ENCODE assay signal across 10 mouse cellular contexts in the genomic region with DNA sequence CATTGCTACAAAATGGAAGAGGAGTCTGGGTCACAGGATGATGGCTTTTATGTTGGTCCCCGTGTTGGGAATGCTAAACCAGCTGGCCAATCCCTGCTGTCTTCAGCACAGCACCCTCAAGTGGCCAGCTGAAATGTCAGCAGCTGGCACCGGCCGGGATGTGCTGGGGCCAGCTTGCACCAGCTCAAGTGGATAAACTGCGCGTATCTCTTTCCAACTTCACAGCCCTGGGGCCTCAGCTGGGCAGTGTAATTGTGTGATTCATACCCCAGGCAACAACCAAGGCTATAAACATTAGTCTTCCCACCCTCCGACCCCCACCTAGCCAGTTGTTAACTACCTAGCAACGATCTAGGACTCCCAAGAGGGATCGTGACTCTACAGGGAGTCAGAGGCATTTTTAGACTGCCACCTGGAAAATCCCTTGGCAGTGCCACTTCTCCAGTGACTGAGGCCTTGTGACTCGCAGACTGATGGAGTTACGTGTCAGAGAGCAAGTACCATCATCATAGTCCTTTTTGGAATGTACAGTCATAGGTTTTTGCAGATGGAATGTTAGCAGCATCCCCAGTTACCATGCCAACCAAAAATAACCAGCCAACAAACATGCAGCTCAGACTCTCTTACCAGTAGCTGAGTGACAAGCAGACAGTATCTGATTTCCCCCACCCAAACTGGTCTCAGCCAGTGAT. TPM values are rescaled to one million over a fixed set of nuclear protein-coding genes. Genes with fewer than 3 reads are reported as not detected.
A peak's percentile ranks its signal among the peaks of the same experiment; 100 is the strongest.
DNase-seq lines count a peak whose midpoint lies in the region; ATAC-seq and TF ChIP-seq lines count a peak whose summit lies in the region.
"Had no signal": no experiment of that assay in that cellular context is flagged by ENCODE, and none has a peak within 500 bp of the region (broad histone marks: within the 10 kb centered on the region; RNA-seq: fewer than 3 reads in every experiment).

No protein-coding gene starts in this region.

- TF ChIP-seq POLR2A in heart, adult 2 months (IDR thresholded peaks at IDR 0.05; ENCODE audit: insufficient read depth, low read depth, low read length) = no peak
- TF ChIP-seq POLR2A in ES-Bruce4 (IDR thresholded peaks at IDR 0.05; ENCODE audit: insufficient read depth, low read length) = no peak
- TF ChIP-seq POLR2A in embryonic fibroblast, embryonic 13.5 days (IDR thresholded peaks at IDR 0.05; ENCODE audit: low read depth, low read length) = no peak

- 45% methylated on average over 10 of the region's 10 CpGs for WGBS in heart, adult 2 months
- WGBS in heart, embryonic 12.5 days = 63% methylated on average over 10 of the region's 10 CpGs
- 62% methylated on average over 10 of the region's 10 CpGs for WGBS in forebrain, embryonic 14.5 days

- no peak overlapping the region for H3K4me2 ChIP-seq in heart, embryonic 12.5 days
- H3K4me2 ChIP-seq in forebrain, embryonic 14.5 days (ENCODE audit: low read length) = no peak overlapping the region
- H3K4me2 ChIP-seq: midbrain, embryonic 12.5 days had no signal

- no peak for DNase-seq in heart, adult 2 months
- peak; percentile 49 for DNase-seq in left cerebral cortex, postnatal 4 days
- DNase-seq in lung, adult 18-20 months = no peak
- no peak for DNase-seq in forebrain, embryonic 14.5 days (ENCODE audit: low spot score)

- peaks cover 13% of the 10 kb centered on the region for H3K9me3 ChIP-seq in heart, embryonic 12.5 days (replicated peaks)
- H3K9me3 ChIP-seq in ES-Bruce4 (replicated peaks; ENCODE audit: control insufficient read depth, insufficient read depth, low read length, poor library complexity, severe bottlenecking) = peaks cover 25% of the 10 kb centered on the region
- H3K9me3 ChIP-seq in forebrain, embryonic 14.5 days (replicated peaks; ENCODE audit: control insufficient read depth, low read length) = no peaks in the 10 kb centered on the region

- no peak for ATAC-seq in heart, embryonic 12.5 days (ENCODE audit: insufficient number of reproducible peaks, low FRiP score)
- no peak for ATAC-seq in erythroid progenitor cell, adult 5-6 weeks (replicated peaks; ENCODE audit: low FRiP score, poor library complexity, severe bottlenecking)
- ATAC-seq in forebrain, embryonic 14.5 days = no peak

- H3K4me3 ChIP-seq in heart, adult 2 months = no peak overlapping the region
- no peak overlapping the region for H3K4me3 ChIP-seq in heart, embryonic 12.5 days
- no peak overlapping the region for H3K4me3 ChIP-seq in ES-Bruce4 (ENCODE audit: low read depth, low read length)
- no peak overlapping the region for H3K4me3 ChIP-seq in embryonic fibroblast, embryonic 13.5 days (ENCODE audit: insufficient read depth, low read length)
- H3K4me3 ChIP-seq in forebrain, embryonic 14.5 days (ENCODE audit: low read depth, low read length) = no peak overlapping the region
- H3K4me3 ChIP-seq: midbrain, embryonic 12.5 days had no signal

- no peak overlapping the region for H3K9ac ChIP-seq in heart, adult 2 months (ENCODE audit: low read depth, low read length)
- H3K9ac ChIP-seq in heart, embryonic 12.5 days = no peak overlapping the region
- H3K9ac ChIP-seq in ES-Bruce4 (ENCODE audit: low read depth, poor library complexity, severe bottlenecking) = no peak overlapping the region
- H3K9ac ChIP-seq in forebrain, embryonic 14.5 days (ENCODE audit: low read length) = no peak overlapping the region
- H3K9ac ChIP-seq: midbrain, embryonic 12.5 days had no signal

- no peak for TF ChIP-seq EP300 in heart, adult 2 months (IDR thresholded peaks at IDR 0.05; ENCODE audit: insufficient read depth, low read depth, low read length)
- no peak for TF ChIP-seq EP300 in ES-Bruce4 (IDR thresholded peaks at IDR 0.05; ENCODE audit: insufficient read depth, low read depth, low read length)

- H3K27me3 ChIP-seq in heart, adult 2 months (ENCODE audit: control insufficient read depth, insufficient read depth, low read length) = no peaks in the 10 kb centered on the region
- no peaks in the 10 kb centered on the region for H3K27me3 ChIP-seq in heart, embryonic 12.5 days (replicated peaks)
- H3K27me3 ChIP-seq in ES-Bruce4 (ENCODE audit: control insufficient read depth, insufficient read depth, low read length, poor library complexity, severe bottlenecking) = no peaks in the 10 kb centered on the region
- no peaks in the 10 kb centered on the region for H3K27me3 ChIP-seq in forebrain, embryonic 14.5 days (replicated peaks; ENCODE audit: control insufficient read depth, insufficient read depth, low read length)

- H3K79me2 ChIP-seq in heart, adult 2 months (replicated peaks; ENCODE audit: control insufficient read depth, insufficient read depth, low read length) = no peaks in the 10 kb centered on the region

- intact Hi-C loops in heart, adult 2 months (cut with DNase I) = loop anchor here (10.0 kb wide), 1 partner anchor 123 kb away; no protein-coding TSS in a partner anchor
- intact Hi-C loops in left cerebral cortex, postnatal 4 days (cut with DNase I) = loop anchor here (10.0 kb wide), 2 partner anchors 57 to 123 kb away; partner anchors contain the start of gene Rinl

- no peaks in the 10 kb centered on the region for H3K36me3 ChIP-seq in heart, adult 2 months (ENCODE audit: control insufficient read depth, insufficient read depth, low read length)
- H3K36me3 ChIP-seq in heart, embryonic 12.5 days = peaks cover 29% of the 10 kb centered on the region
- H3K36me3 ChIP-seq in ES-Bruce4 (ENCODE audit: control insufficient read depth, insufficient read depth, low read length, poor library complexity, severe bottlenecking) = peaks cover 5% of the 10 kb centered on the region
- H3K36me3 ChIP-seq in forebrain, embryonic 14.5 days (ENCODE audit: control insufficient read depth, insufficient read depth, low read length) = no peaks in the 10 kb centered on the region
- H3K36me3 ChIP-seq: midbrain, embryonic 12.5 days had no signal

- peak; percentile 53 for TF ChIP-seq CTCF in heart, adult 2 months (IDR thresholded peaks at IDR 0.05)
- TF ChIP-seq CTCF in ES-Bruce4 (IDR thresholded peaks at IDR 0.05; ENCODE audit: low read depth, low read length) = peak; percentile 73
- peak; percentile 52; the same call in 1 of the 2 replicates for TF ChIP-seq CTCF in embryonic fibroblast, embryonic 13.5 days (IDR thresholded peaks at IDR 0.05; ENCODE audit: borderline replicate concordance, insufficient read depth, low read length)

- no peak overlapping the region for H3K27ac ChIP-seq in heart, adult 2 months
- H3K27ac ChIP-seq in heart, embryonic 12.5 days (ENCODE audit: poor library complexity, severe bottlenecking) = no peak overlapping the region
- H3K27ac ChIP-seq in ES-Bruce4 (ENCODE audit: insufficient read depth, low read length) = no peak overlapping the region
- no peak overlapping the region for H3K27ac ChIP-seq in embryonic fibroblast, embryonic 13.5 days (ENCODE audit: insufficient read depth, low read length)
- H3K27ac ChIP-seq in forebrain, embryonic 14.5 days (ENCODE audit: low read depth, low read length) = no peak overlapping the region
- H3K27ac ChIP-seq: midbrain, embryonic 12.5 days had no signal

- H3K4me1 ChIP-seq in heart, adult 2 months (ENCODE audit: control insufficient read depth, insufficient read depth, low read length) = no peaks in the 10 kb centered on the region
- H3K4me1 ChIP-seq in heart, embryonic 12.5 days (replicated peaks) = peaks cover 4% of the 10 kb centered on the region
- no peaks in the 10 kb centered on the region for H3K4me1 ChIP-seq in ES-Bruce4 (ENCODE audit: control insufficient read depth, insufficient read depth, low read length)
- H3K4me1 ChIP-seq in embryonic fibroblast, embryonic 13.5 days (ENCODE audit: control insufficient read depth, insufficient read depth, low read length) = no peaks in the 10 kb centered on the region; the same call in 1 of the 2 replicates
- no peaks in the 10 kb centered on the region for H3K4me1 ChIP-seq in forebrain, embryonic 14.5 days (ENCODE audit: control insufficient read depth, insufficient read depth, low read length)

RNA-seq across cellular contexts. Expression of gene Fbxo17, which starts 11.2 kb away (rescaled TPM):
- total RNA-seq in heart, adult 2 months (2021) = under 1 TPM; 0.37 to 0.57 TPM
- polyA plus RNA-seq in heart, adult 2 months (2012; rRNA removed) = 1.7 and 2.0 TPM in 2 replicates
- polyA plus RNA-seq in heart, embryonic 12.5 days (2016; fragmentation: Nextera tagmentation; extraction: Ambion mirVana) = 9.9 and 10.4 TPM in 2 replicates
- 6.7 and 7.0 TPM in 2 replicates for polyA plus RNA-seq in ES-Bruce4 (2011; ENCODE audit: insufficient read depth, insufficient read length, low read depth, missing spikeins)
- polyA plus RNA-seq in embryonic fibroblast, embryonic 13.5 days (2011; ENCODE audit: insufficient read length, low read depth, missing spikeins) = 16.3 and 18.4 TPM in 2 replicates
- total RNA-seq in left cerebral cortex, postnatal 4 days (2021) = 1 to 10 TPM; 2.9 to 3.7 TPM
- total RNA-seq in erythroid progenitor cell, adult 5-6 weeks (2015; ENCODE audit: low replicate concordance) = 2.5 TPM in 1 of 2 replicates, not detected in the other
- 1.3 TPM in 1 of 2 replicates, not detected in the other for total RNA-seq in erythroid progenitor cell, adult 5-6 weeks (2017; ENCODE audit: low replicate concordance)
- 3.0 and 3.4 TPM in 2 replicates for polyA plus RNA-seq in forebrain, embryonic 14.5 days (2014; fragmentation: Nextera tagmentation; extraction: Ambion mirVana)

RNA-seq across cellular contexts. Expression of gene Mrps12, which starts 13.8 kb away (rescaled TPM):
- total RNA-seq in heart, adult 2 months (2021) = 10 to 100 TPM; 47.8 to 57.3 TPM
- 36.3 and 51.9 TPM in 2 replicates for polyA plus RNA-seq in heart, adult 2 months (2012; rRNA removed)
- polyA plus RNA-seq in heart, embryonic 12.5 days (2016; fragmentation: Nextera tagmentation; extraction: Ambion mirVana) = 116 TPM in 2 replicates
- polyA plus RNA-seq in ES-Bruce4 (2011; ENCODE audit: insufficient read depth, insufficient read length, low read depth, missing spikeins) = 53.5 and 60.9 TPM in 2 replicates
- 30.9 and 50.8 TPM in 2 replicates for polyA plus RNA-seq in embryonic fibroblast, embryonic 13.5 days (2011; ENCODE audit: insufficient read length, low read depth, missing spikeins)
- 10 to 100 TPM; 41.1 to 41.6 TPM for total RNA-seq in left cerebral cortex, postnatal 4 days (2021)
- 12.6 and 27.2 TPM in 2 replicates for total RNA-seq in erythroid progenitor cell, adult 5-6 weeks (2015; ENCODE audit: low replicate concordance)
- 16.2 and 17.5 TPM in 2 replicates for total RNA-seq in erythroid progenitor cell, adult 5-6 weeks (2017; ENCODE audit: low replicate concordance)
- polyA plus RNA-seq in forebrain, embryonic 14.5 days (2014; fragmentation: Nextera tagmentation; extraction: Ambion mirVana) = 133 and 141 TPM in 2 replicates

RNA-seq across cellular contexts. Expression of gene Sars2, which starts 14.0 kb away (rescaled TPM):
- total RNA-seq in heart, adult 2 months (2021) = 10 to 100 TPM; 13.7 to 14.2 TPM
- polyA plus RNA-seq in heart, adult 2 months (2012; rRNA removed) = 18.5 and 20.2 TPM in 2 replicates
- polyA plus RNA-seq in heart, embryonic 12.5 days (2016; fragmentation: Nextera tagmentation; extraction: Ambion mirVana) = 23.2 and 27.3 TPM in 2 replicates
- 22.4 and 22.5 TPM in 2 replicates for polyA plus RNA-seq in ES-Bruce4 (2011; ENCODE audit: insufficient read depth, insufficient read length, low read depth, missing spikeins)
- polyA plus RNA-seq in embryonic fibroblast, embryonic 13.5 days (2011; ENCODE audit: insufficient read length, low read depth, missing spikeins) = 5.2 and 7.1 TPM in 2 replicates
- total RNA-seq in left cerebral cortex, postnatal 4 days (2021) = 10 to 100 TPM; 11.9 to 13.3 TPM
- 1.3 and 6.1 TPM in 2 replicates for total RNA-seq in erythroid progenitor cell, adult 5-6 weeks (2015; ENCODE audit: low replicate concordance)
- total RNA-seq in erythroid progenitor cell, adult 5-6 weeks (2017; ENCODE audit: low replicate concordance) = 0.39 and 4.4 TPM in 2 replicates
- 17.6 and 17.7 TPM in 2 replicates for polyA plus RNA-seq in forebrain, embryonic 14.5 days (2014; fragmentation: Nextera tagmentation; extraction: Ambion mirVana)

RNA-seq across cellular contexts. Expression of gene Ccer2, which starts 28.2 kb away (rescaled TPM):
- not detected for total RNA-seq in heart, adult 2 months (2021)
- not detected in 2 replicates for polyA plus RNA-seq in heart, adult 2 months (2012; rRNA removed)
- not detected in 2 replicates for polyA plus RNA-seq in heart, embryonic 12.5 days (2016; fragmentation: Nextera tagmentation; extraction: Ambion mirVana)
- polyA plus RNA-seq in ES-Bruce4 (2011; ENCODE audit: insufficient read depth, insufficient read length, low read depth, missing spikeins) = not detected in 2 replicates
- polyA plus RNA-seq in embryonic fibroblast, embryonic 13.5 days (2011; ENCODE audit: insufficient read length, low read depth, missing spikeins) = not detected in 2 replicates
- total RNA-seq in left cerebral cortex, postnatal 4 days (2021) = under 1 TPM in 1 of 2 experiments, not detected in 1; 0.68 TPM
- total RNA-seq in erythroid progenitor cell, adult 5-6 weeks (2015; ENCODE audit: low replicate concordance) = not detected in 2 replicates
- not detected in 2 replicates for total RNA-seq in erythroid progenitor cell, adult 5-6 weeks (2017; ENCODE audit: low replicate concordance)
- polyA plus RNA-seq in forebrain, embryonic 14.5 days (2014; fragmentation: Nextera tagmentation; extraction: Ambion mirVana) = not detected in 2 replicates
- polyA plus RNA-seq: heart, embryonic 14.5 days; midbrain, embryonic 12.5 days had no signal

RNA-seq across cellular contexts. Expression of gene Fbxo27, which starts 35.1 kb away (rescaled TPM):
- under 1 TPM in 1 of 2 experiments, not detected in 1; 0.23 TPM for total RNA-seq in heart, adult 2 months (2021)
- 1.1 and 1.2 TPM in 2 replicates for polyA plus RNA-seq in heart, adult 2 months (2012; rRNA removed)
- polyA plus RNA-seq in heart, embryonic 12.5 days (2016; fragmentation: Nextera tagmentation; extraction: Ambion mirVana) = 3.4 and 4.7 TPM in 2 replicates
- 5.2 and 9.6 TPM in 2 replicates for polyA plus RNA-seq in ES-Bruce4 (2011; ENCODE audit: insufficient read depth, insufficient read length, low read depth, missing spikeins)
- 3.8 and 5.1 TPM in 2 replicates for polyA plus RNA-seq in embryonic fibroblast, embryonic 13.5 days (2011; ENCODE audit: insufficient read length, low read depth, missing spikeins)
- 10 to 100 TPM; 20.1 to 22.8 TPM for total RNA-seq in left cerebral cortex, postnatal 4 days (2021)
- not detected in 2 replicates for total RNA-seq in erythroid progenitor cell, adult 5-6 weeks (2015; ENCODE audit: low replicate concordance)
- total RNA-seq in erythroid progenitor cell, adult 5-6 weeks (2017; ENCODE audit: low replicate concordance) = 1.4 TPM in 1 of 2 replicates, not detected in the other
- polyA plus RNA-seq in forebrain, embryonic 14.5 days (2014; fragmentation: Nextera tagmentation; extraction: Ambion mirVana) = 4.3 and 5.9 TPM in 2 replicates
